Mouse (Mus musculus): ENCODE measurements around the gene Tmprss12.
A peak's percentile ranks its signal among the peaks of the same experiment; 100 is the strongest.
"Not testable (repeated sequence)": the region's sequence is repeated elsewhere in the genome, so short reads cannot be mapped to it uniquely, and the experiment has no call there.

Tmprss12 gene

DNA sequence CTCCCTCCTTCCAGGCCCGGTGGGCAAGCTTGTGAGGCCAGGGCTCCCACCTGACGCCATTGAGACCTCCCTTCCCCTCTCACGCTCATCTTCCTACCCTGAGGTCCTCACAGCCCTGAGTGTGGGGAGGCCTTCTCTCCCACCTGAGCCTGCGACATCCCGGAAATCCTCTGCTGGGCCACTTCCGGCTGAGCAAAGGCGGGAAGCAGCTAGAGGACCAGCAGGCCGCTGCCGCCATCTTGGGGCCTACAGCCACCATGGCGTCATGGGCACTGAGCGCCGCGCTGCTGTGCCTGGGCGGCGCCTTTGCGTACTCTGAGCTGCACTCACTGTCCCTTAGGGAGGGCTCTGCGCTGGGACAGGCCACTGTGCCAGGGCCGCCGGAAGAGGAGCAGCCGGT is at the start of gene Tmprss12:
Gene Tmprss12 (plus strand): TSS at position 212 of the 400 bp plus-strand sequence.
- DNase-seq (ENCODE audit: low spot score): no peak

GRCm38 (mm10) chr15:100231616-100232525 is 48.8 kb upstream of the Tmprss12 start:
- peak; percentile 28 for DNase-seq (ENCODE audit: low spot score)

GRCm38 (mm10) chr15:100235208-100235965 is 45.2 kb upstream of the Tmprss12 start:
- DNase-seq (ENCODE audit: low spot score): no peak

DNA sequence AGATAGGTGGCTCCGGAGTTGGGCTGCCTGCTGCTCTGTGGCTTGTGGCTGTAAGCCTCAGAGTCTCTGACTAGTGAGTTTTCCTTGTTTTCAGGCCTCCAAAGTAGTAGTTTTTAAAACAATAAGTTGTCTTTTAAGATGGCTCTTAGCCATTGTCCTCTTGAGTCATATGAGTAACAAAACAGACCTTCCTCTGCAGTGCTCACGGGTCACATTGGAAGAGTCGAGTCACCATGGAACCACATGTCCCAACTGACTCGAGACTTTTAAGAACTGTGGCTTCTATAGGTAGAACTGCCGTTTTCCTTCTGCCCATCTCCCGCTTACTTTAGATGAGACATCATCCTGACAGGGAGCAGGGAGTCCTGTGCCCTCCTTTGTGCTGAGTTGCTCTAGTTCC is 43.7 kb upstream of the Tmprss12 start:
- DNase-seq (ENCODE audit: low spot score): no peak

GRCm38 (mm10) chr15:100241780-100242179 is 38.9 kb upstream of the Tmprss12 start:
- DNase-seq (ENCODE audit: low spot score): no peak

- DNase-seq (ENCODE audit: low spot score): no peak
These were observed 34.7 kb upstream of the Tmprss12 start for GRCm38 (mm10) chr15:100245951-100246350.

- no peak for DNase-seq (ENCODE audit: low spot score)
These were observed 33.3 kb upstream of the Tmprss12 start for GRCm38 (mm10) chr15:100247296-100247695.

DNA sequence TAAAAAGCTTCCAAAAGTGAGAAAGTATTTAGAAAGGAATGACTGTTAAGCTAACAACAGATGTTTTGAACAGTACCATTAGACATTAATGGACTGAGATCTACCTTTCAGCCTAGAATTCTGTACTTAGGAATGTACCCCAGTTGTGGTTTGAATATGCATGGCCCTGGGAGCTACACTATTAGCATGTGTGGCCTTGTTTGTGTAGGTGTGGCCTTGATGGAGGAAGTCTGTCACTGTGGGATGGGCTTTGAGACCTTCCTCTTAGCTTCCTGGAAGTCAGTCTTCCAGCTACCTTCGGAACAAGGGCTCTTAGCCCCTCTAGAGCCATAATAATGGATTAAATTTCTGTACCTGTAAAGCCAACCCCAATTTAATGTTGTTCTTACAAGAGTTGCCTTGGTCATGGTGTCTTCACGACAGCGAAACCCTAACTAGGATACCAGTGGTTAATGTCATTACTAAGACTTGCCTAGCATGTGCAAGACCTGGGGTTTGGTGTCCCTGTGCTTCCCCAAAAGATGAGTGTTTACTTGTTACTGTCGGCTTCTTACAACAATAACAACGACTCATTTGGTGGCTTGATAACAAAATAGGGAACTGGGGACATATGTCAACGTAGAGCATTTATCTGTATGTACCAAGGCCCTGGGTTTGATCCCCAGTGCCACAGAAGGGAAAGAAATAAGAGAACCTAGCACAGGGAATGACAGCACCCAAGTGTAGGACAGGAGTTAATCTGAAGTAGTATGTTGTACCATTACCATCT is 31.8 kb upstream of the Tmprss12 start:
- no peak for DNase-seq (ENCODE audit: low spot score)

GRCm38 (mm10) chr15:100251153-100251780 is 29.4 kb upstream of the Tmprss12 start:
- DNase-seq (ENCODE audit: low spot score): no peak

GRCm38 (mm10) chr15:100256386-100256785 is 24.3 kb upstream of the Tmprss12 start:
- no peak for DNase-seq (ENCODE audit: low spot score)

- no peak for DNase-seq (ENCODE audit: low spot score)
These were observed 23.3 kb upstream of the Tmprss12 start for GRCm38 (mm10) chr15:100257305-100257704.

GRCm38 (mm10) chr15:100258646-100259425 is 21.8 kb upstream of the Tmprss12 start:
- DNase-seq (ENCODE audit: low spot score): no peak

DNA sequence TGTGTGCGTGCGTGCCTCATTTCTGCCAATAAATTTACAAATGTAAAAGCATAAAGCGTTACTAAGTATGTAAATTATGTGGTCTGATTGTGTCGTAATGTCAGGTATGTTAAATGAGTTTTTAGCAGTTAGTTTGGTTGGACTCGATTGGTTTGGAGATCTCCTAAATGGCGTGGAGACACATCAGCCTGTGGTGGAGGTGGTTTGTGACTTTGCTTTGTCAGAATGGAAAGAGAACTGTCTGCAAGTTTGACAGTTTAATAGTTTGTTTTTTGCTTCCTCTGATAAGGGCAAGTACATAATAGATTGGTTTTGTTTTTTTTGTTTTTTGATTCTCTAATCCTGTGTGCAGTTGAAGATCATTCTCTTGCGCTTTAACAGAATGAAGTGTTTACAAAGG is 20.3 kb upstream of the Tmprss12 start:
- DNase-seq (ENCODE audit: low spot score): not testable (repeated sequence)

GRCm38 (mm10) chr15:100263246-100263905 is 17.3 kb upstream of the Tmprss12 start:
- no peak for DNase-seq (ENCODE audit: low spot score)

DNA sequence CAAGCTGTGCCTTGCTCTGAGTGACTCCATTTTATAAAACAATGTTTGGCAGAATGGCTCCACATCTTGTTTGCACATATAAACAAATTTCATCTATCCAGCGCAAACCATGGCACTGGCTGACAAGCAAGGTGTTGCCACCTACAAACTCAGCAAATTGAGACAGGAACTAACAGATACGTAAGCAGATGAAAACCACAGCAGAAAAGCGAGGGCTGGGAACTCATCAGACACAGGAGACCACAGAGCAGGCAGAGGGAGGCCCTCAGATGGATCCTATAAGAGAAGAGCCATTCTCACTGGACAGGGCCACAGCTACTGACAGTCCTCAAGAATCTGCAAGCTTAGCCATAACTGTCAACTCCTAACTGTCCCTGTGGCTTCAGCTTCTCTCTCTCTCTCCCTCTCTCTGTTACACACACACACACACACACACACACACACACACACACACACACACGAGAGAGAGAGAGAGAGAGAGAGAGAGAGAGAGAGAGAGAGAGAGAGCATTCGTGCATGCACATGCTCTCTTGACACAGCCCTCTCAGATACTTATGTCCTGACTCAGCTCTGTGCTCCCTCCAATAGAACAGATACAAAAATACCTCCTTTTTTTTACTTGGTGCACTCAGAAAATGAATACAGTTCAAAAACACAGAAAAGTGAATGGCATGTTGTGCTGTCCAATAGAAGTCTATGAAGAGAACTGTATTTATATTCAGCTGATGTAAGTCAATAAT is 14.9 kb upstream of the Tmprss12 start:
- DNase-seq (ENCODE audit: low spot score): no peak

DNA sequence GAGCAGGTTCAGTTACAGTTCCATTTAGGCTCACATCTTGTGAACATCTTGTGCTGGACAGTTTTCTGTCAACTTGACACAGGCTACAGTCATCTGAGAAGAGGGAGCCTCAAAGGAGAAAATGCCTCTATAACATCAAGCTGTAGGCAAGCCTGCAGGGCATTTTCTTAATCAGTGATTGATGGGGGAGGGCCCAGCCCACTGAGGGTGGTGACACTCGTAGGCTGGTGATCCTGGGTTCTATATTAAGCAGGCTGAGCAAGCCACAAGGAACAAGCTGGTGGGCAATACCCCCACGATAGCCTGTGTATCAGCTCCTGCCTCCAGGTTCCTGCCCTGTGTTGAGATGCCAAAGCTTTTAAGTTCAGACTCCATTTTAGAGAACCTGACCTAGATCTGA is 11.7 kb upstream of the Tmprss12 start:
- no peak for DNase-seq (ENCODE audit: low spot score)

DNA sequence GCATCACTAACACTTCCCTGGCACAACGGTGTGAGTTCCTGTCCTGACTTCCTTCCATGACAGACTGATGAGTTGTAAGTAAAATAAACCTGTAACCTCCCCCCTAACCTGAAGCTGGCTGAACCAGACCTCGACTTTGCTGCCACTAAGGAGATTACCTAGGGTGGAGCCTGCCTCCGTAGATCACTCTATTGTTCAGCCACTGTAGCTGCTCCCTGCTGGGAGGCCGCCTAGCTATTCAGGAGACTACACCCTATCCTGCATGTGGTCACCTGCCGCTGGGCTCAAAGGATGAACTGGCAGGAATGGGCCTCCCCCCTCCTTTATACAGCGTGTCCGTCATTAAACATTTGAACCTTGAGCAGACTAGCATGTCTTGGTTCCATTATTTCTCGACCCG is 10.9 kb upstream of the Tmprss12 start:
- no peak for DNase-seq (ENCODE audit: low spot score)

- DNase-seq (ENCODE audit: low spot score): not testable (repeated sequence)
These were observed 10.0 kb upstream of the Tmprss12 start for GRCm38 (mm10) chr15:100270609-100271008.

GRCm38 (mm10) chr15:100271411-100271810 is 9.2 kb upstream of the Tmprss12 start:
- DNase-seq (ENCODE audit: low spot score): no peak
